Mouse (Mus musculus): ENCODE measurements around the gene Chic2.

DNA sequence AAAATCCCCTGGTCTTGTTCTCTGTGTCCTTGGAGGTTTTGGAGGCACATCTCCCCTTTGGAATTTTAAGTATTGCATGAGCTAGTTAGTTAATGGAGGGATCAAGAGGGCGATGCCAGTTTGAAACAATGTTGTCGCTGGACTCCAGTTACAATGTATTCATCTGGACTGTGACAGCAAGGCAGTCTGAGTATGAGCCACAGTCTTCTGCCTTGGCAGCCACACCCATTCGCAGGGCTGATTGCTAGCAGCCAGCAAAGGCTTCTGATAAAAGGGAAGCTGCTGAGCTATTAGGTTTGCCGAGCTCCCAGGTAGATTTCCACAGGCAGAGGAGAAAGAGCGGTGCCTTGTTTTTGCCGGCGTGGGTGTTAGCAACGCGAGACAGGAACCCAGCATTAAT is 84.3 kb downstream of the Chic2 start:
- no peak for TF ChIP-seq POLR2A (IDR thresholded peaks at IDR 0.05; ENCODE audit: borderline replicate concordance, control insufficient read depth, low read depth, low read length)
- TF ChIP-seq CTCF (IDR thresholded peaks at IDR 0.05; ENCODE audit: control insufficient read depth, insufficient read depth, low read length), result no peak

Data from bone marrow, adult 2 months (tissue).